27 mouse cellular contexts compared by ENCODE assay signal in the genomic region with DNA sequence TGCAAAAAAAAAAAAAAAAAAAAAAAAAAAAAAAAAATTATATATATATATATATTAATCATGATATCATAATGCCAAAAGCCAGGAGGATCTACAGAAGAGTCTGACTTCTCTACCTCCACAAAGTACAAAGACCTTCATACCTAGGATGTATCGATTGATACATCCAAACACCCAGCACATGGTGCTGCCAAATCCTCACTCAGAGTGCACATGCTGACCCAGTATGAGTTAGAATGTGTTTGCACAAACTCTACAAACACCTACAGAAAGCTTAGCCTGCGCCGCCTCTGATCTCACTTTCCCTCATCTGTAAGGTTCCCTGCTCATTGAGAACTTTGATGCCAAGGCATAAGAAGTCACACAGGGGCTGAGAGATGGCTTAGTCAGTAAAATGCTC. TPM values are rescaled to one million over a fixed set of nuclear protein-coding genes. Genes with fewer than 3 reads are reported as not detected.
"Had no signal": no experiment of that assay in that cellular context is flagged by ENCODE, and none has a peak within 500 bp of the region (broad histone marks: within the 10 kb centered on the region; RNA-seq: fewer than 3 reads in every experiment).

No protein-coding gene starts in this region.

- H3K4me3 ChIP-seq: embryonic facial prominence, embryonic 10.5 days; embryonic facial prominence, embryonic 12.5 days; embryonic facial prominence, embryonic 13.5 days; embryonic facial prominence, embryonic 15.5 days; erythroblast, embryonic 14.5 days; forebrain, embryonic 10.5 days; forebrain, embryonic 12.5 days; forebrain, embryonic 13.5 days; forebrain, embryonic 15.5 days; gastrocnemius, adult 2 months; heart, adult 2 months had no signal

- ATAC-seq: forebrain, embryonic 13.5 days; forebrain, embryonic 14.5 days; forebrain, embryonic 15.5 days; forebrain, embryonic 16.5 days; forebrain, postnatal 0 days had no signal

- DNase-seq: cerebellum, adult 2 months; cerebellum, adult 8-10 months; cerebellum, adult 9-11 months; cerebellum, postnatal 14 days; cerebellum, postnatal 25 days; cerebellum, postnatal 36 days; embryo, embryonic 11 days; forebrain, postnatal 0 days; gastrocnemius, adult 2 months; gastrocnemius, postnatal 10 days; gastrocnemius, postnatal 14 days; gastrocnemius, postnatal 25 days; gastrocnemius, postnatal 36 days; heart, adult 11 months; heart, adult 18-20 months; heart, adult 2 months had no signal

- H3K4me2 ChIP-seq: embryonic facial prominence, embryonic 12.5 days; embryonic facial prominence, embryonic 13.5 days; embryonic facial prominence, embryonic 15.5 days; forebrain, embryonic 12.5 days; forebrain, embryonic 13.5 days; forebrain, embryonic 15.5 days had no signal

- H3K27me3 ChIP-seq: forebrain, embryonic 15.5 days had no signal

- H3K9me3 ChIP-seq: embryonic facial prominence, embryonic 10.5 days; embryonic facial prominence, embryonic 12.5 days; embryonic facial prominence, embryonic 13.5 days; embryonic facial prominence, embryonic 15.5 days; forebrain, embryonic 10.5 days; forebrain, embryonic 12.5 days; forebrain, embryonic 13.5 days; forebrain, embryonic 15.5 days had no signal

- H3K9ac ChIP-seq: embryonic facial prominence, embryonic 12.5 days; embryonic facial prominence, embryonic 13.5 days; embryonic facial prominence, embryonic 15.5 days; forebrain, embryonic 12.5 days; forebrain, embryonic 13.5 days; forebrain, embryonic 15.5 days; forebrain, postnatal 0 days had no signal

- H3K36me3 ChIP-seq: embryonic facial prominence, embryonic 10.5 days; embryonic facial prominence, embryonic 12.5 days; embryonic facial prominence, embryonic 13.5 days; embryonic facial prominence, embryonic 15.5 days; forebrain, embryonic 10.5 days; forebrain, embryonic 12.5 days; forebrain, embryonic 15.5 days had no signal

- H3K27ac ChIP-seq: embryonic facial prominence, embryonic 10.5 days; embryonic facial prominence, embryonic 12.5 days; embryonic facial prominence, embryonic 13.5 days; embryonic facial prominence, embryonic 15.5 days; forebrain, embryonic 10.5 days; forebrain, embryonic 12.5 days; forebrain, embryonic 13.5 days; forebrain, embryonic 15.5 days; gastrocnemius, adult 2 months; heart, adult 2 months had no signal

RNA-seq across cellular contexts. Expression of gene Adcy9, which starts 2.7 kb away (rescaled TPM):
- polyA plus RNA-seq: erythroblast, embryonic 14.5 days had no signal
